In the genomic region with DNA sequence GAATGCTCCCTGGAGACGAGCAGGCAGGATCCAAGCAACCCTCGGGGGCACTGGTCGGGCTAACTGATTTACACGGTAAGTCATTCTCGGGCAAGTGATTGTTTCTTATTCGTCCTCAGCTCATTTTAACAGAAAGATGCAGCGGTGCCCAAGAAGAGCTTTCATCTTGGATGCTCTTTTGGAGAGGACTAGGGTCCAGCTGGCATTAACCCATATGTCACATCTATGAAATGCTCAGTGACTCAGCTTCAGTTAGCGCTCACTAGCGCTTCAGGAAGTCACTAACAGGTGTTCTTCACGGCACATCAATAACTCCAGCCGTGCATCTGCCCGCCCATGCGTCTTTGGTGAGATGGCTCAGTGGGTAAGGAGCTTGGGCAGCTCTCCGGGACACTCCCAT, we compare ENCODE assay signal across 20 mouse cellular contexts. TPM values are rescaled to one million over a fixed set of nuclear protein-coding genes. Genes with fewer than 3 reads are reported as not detected.
DNase-seq lines count a peak whose midpoint lies in the region; ATAC-seq and TF ChIP-seq lines count a peak whose summit lies in the region.
"Had no signal": no experiment of that assay in that cellular context is flagged by ENCODE, and none has a peak within 500 bp of the region (broad histone marks: within the 10 kb centered on the region; RNA-seq: fewer than 3 reads in every experiment).

No protein-coding gene starts in this region.

- no peaks in the 10 kb centered on the region for H3K27me3 ChIP-seq in embryonic facial prominence, embryonic 15.5 days
- H3K27me3 ChIP-seq in embryonic facial prominence, embryonic 10.5 days (replicated peaks; ENCODE audit: low read depth, poor library complexity, severe bottlenecking) = no peaks in the 10 kb centered on the region
- H3K27me3 ChIP-seq in midbrain, embryonic 13.5 days = no peaks in the 10 kb centered on the region
- no peaks in the 10 kb centered on the region for H3K27me3 ChIP-seq in midbrain, embryonic 10.5 days (ENCODE audit: low read depth, poor library complexity, severe bottlenecking)
- H3K27me3 ChIP-seq in hindbrain, postnatal 0 days (ENCODE audit: insufficient read depth, low read length) = no peaks in the 10 kb centered on the region
- no peaks in the 10 kb centered on the region for H3K27me3 ChIP-seq in heart, adult 2 months (ENCODE audit: control insufficient read depth, insufficient read depth, low read length)

- no peaks in the 10 kb centered on the region for H3K9me3 ChIP-seq in embryonic facial prominence, embryonic 15.5 days (replicated peaks)
- no peaks in the 10 kb centered on the region for H3K9me3 ChIP-seq in embryonic facial prominence, embryonic 10.5 days
- no peaks in the 10 kb centered on the region for H3K9me3 ChIP-seq in midbrain, embryonic 13.5 days
- no peaks in the 10 kb centered on the region for H3K9me3 ChIP-seq in midbrain, embryonic 10.5 days (replicated peaks)
- no peaks in the 10 kb centered on the region for H3K9me3 ChIP-seq in hindbrain, postnatal 0 days (ENCODE audit: low read length)

- TF ChIP-seq CTCF in hindbrain, postnatal 0 days (IDR thresholded peaks at IDR 0.05; ENCODE audit: low read depth) = no peak
- no peak for TF ChIP-seq CTCF in heart, adult 2 months (IDR thresholded peaks at IDR 0.05)

- no peaks in the 10 kb centered on the region; the same call in 1 of the 2 replicates for H3K36me3 ChIP-seq in embryonic facial prominence, embryonic 15.5 days
- no peaks in the 10 kb centered on the region for H3K36me3 ChIP-seq in embryonic facial prominence, embryonic 10.5 days (replicated peaks)
- no peaks in the 10 kb centered on the region for H3K36me3 ChIP-seq in midbrain, embryonic 13.5 days
- 0 out of 2 replicates have a peak, but pooled peaks cover 5% of the 10 kb centered on the region for H3K36me3 ChIP-seq in midbrain, embryonic 10.5 days
- H3K36me3 ChIP-seq in hindbrain, postnatal 0 days (ENCODE audit: insufficient read depth, low read length) = no peaks in the 10 kb centered on the region
- H3K36me3 ChIP-seq in heart, adult 2 months (ENCODE audit: control insufficient read depth, insufficient read depth, low read length) = no peaks in the 10 kb centered on the region

- no peak for ATAC-seq in embryonic facial prominence, embryonic 15.5 days (ENCODE audit: insufficient number of reproducible peaks, low FRiP score, low TSS enrichment, low read depth)
- ATAC-seq in midbrain, embryonic 13.5 days = no peak
- ATAC-seq in hindbrain, postnatal 0 days = peak; percentile 39
- ATAC-seq: CD4-positive, CD25-positive, alpha-beta regulatory T cell, adult 4 months; inflammation-experienced regulatory T-cells, adult 6 months had no signal

- no peaks in the 10 kb centered on the region; the same call in 1 of the 2 replicates for H3K4me1 ChIP-seq in embryonic facial prominence, embryonic 15.5 days
- peaks cover 15% of the 10 kb centered on the region for H3K4me1 ChIP-seq in embryonic facial prominence, embryonic 10.5 days
- peaks cover 12% of the 10 kb centered on the region for H3K4me1 ChIP-seq in midbrain, embryonic 13.5 days (replicated peaks)
- H3K4me1 ChIP-seq in midbrain, embryonic 10.5 days = peaks cover 35% of the 10 kb centered on the region
- peaks cover 4% of the 10 kb centered on the region; the same call in 1 of the 2 replicates for H3K4me1 ChIP-seq in hindbrain, postnatal 0 days (ENCODE audit: insufficient read depth, low read length)
- H3K4me1 ChIP-seq in heart, adult 2 months (ENCODE audit: control insufficient read depth, insufficient read depth, low read length) = no peaks in the 10 kb centered on the region

- intact Hi-C loops in heart, adult 2 months (cut with DNase I) = no loop called here

- no peak for DNase-seq in embryonic facial prominence, embryonic 10.5 days (ENCODE audit: low spot score)
- no peak for DNase-seq in midbrain, embryonic 10.5 days (ENCODE audit: low spot score)
- peak; percentile 46 for DNase-seq in hindbrain, postnatal 0 days (ENCODE audit: low spot score)
- DNase-seq in urinary bladder, postnatal 36 days (ENCODE audit: low spot score in 2 of 2) = no peak
- DNase-seq in heart, adult 2 months = no peak
- DNase-seq: adrenal gland, postnatal 25 days; cerebellum, postnatal 25 days; embryo, embryonic 11 days; gastrocnemius, postnatal 25 days; kidney, adult 18-20 months; lung, postnatal 4 days; thymus, adult 18-20 months; thymus, postnatal 36 days had no signal

- TF ChIP-seq EP300 in heart, adult 2 months (IDR thresholded peaks at IDR 0.05; ENCODE audit: insufficient read depth, low read depth, low read length) = no peak

- H3K4me3 ChIP-seq in embryonic facial prominence, embryonic 15.5 days (replicated peaks) = no peak overlapping the region
- H3K4me3 ChIP-seq in embryonic facial prominence, embryonic 10.5 days = no peak overlapping the region
- no peak overlapping the region for H3K4me3 ChIP-seq in midbrain, embryonic 13.5 days (replicated peaks)
- no peak overlapping the region for H3K4me3 ChIP-seq in midbrain, embryonic 10.5 days
- peak overlapping the region; percentile 21 for H3K4me3 ChIP-seq in hindbrain, postnatal 0 days (ENCODE audit: low read length)
- no peak overlapping the region for H3K4me3 ChIP-seq in heart, adult 2 months

- H3K9ac ChIP-seq in embryonic facial prominence, embryonic 15.5 days = no peak overlapping the region
- H3K9ac ChIP-seq in midbrain, embryonic 13.5 days (replicated peaks) = no peak overlapping the region
- no peak overlapping the region for H3K9ac ChIP-seq in hindbrain, postnatal 0 days (replicated peaks; ENCODE audit: low read length)
- H3K9ac ChIP-seq in heart, adult 2 months (ENCODE audit: low read depth, low read length) = no peak overlapping the region

- TF ChIP-seq POLR2A in heart, adult 2 months (IDR thresholded peaks at IDR 0.05; ENCODE audit: insufficient read depth, low read depth, low read length) = no peak

- H3K79me2 ChIP-seq in heart, adult 2 months (replicated peaks; ENCODE audit: control insufficient read depth, insufficient read depth, low read length) = no peaks in the 10 kb centered on the region

- 74% methylated on average over 14 of the region's 14 CpGs for WGBS in embryonic facial prominence, embryonic 15.5 days
- 86% methylated on average over 14 of the region's 14 CpGs for WGBS in embryonic facial prominence, embryonic 10.5 days
- 80% methylated on average over 14 of the region's 14 CpGs for WGBS in midbrain, embryonic 13.5 days
- 90% methylated on average over 14 of the region's 14 CpGs for WGBS in midbrain, embryonic 10.5 days
- 36% methylated on average over 14 of the region's 14 CpGs for WGBS in hindbrain, postnatal 0 days
- WGBS in heart, adult 2 months = 94% methylated on average over 14 of the region's 14 CpGs

- H3K27ac ChIP-seq in embryonic facial prominence, embryonic 15.5 days (replicated peaks) = no peak overlapping the region
- no peak overlapping the region for H3K27ac ChIP-seq in embryonic facial prominence, embryonic 10.5 days (replicated peaks)
- no peak overlapping the region for H3K27ac ChIP-seq in midbrain, embryonic 13.5 days
- H3K27ac ChIP-seq in midbrain, embryonic 10.5 days (replicated peaks) = no peak overlapping the region
- H3K27ac ChIP-seq in hindbrain, postnatal 0 days = peak overlapping the region; percentile 11
- H3K27ac ChIP-seq in heart, adult 2 months = no peak overlapping the region
- H3K27ac ChIP-seq: kidney, postnatal 0 days had no signal

- 0 out of 2 replicates have a peak overlapping the region, but pooled peaks have one; percentile 10 for H3K4me2 ChIP-seq in embryonic facial prominence, embryonic 15.5 days (replicated peaks)
- 0 out of 2 replicates have a peak overlapping the region, but pooled peaks have one; percentile 17 for H3K4me2 ChIP-seq in midbrain, embryonic 13.5 days (replicated peaks)
- peak overlapping the region; percentile 52 for H3K4me2 ChIP-seq in hindbrain, postnatal 0 days (ENCODE audit: low read depth, low read length)

RNA-seq across cellular contexts. Expression of gene Ccdc162, which starts 0.9 kb away (rescaled TPM):
- polyA plus RNA-seq in embryonic facial prominence, embryonic 15.5 days (2015; fragmentation: Nextera tagmentation; extraction: Ambion mirVana) = 2.1 and 2.9 TPM in 2 replicates
- 0.42 and 0.53 TPM in 2 replicates for polyA plus RNA-seq in embryonic facial prominence, embryonic 10.5 days (2016; fragmentation: Nextera tagmentation; extraction: Ambion mirVana)
- polyA plus RNA-seq in midbrain, embryonic 13.5 days (2015; fragmentation: Nextera tagmentation; extraction: Ambion mirVana) = 0.35 and 0.70 TPM in 2 replicates
- 0.32 and 0.34 TPM in 2 replicates for polyA plus RNA-seq in midbrain, embryonic 10.5 days (2016; fragmentation: Nextera tagmentation; extraction: Ambion mirVana)
- total RNA-seq in hindbrain, postnatal 0 days (2014; rRNA removed) = 1.9 and 3.3 TPM in 2 replicates
- polyA plus RNA-seq in hindbrain, postnatal 0 days (2015; fragmentation: Nextera tagmentation; extraction: Ambion mirVana) = 1.9 and 2.1 TPM in 2 replicates
- total RNA-seq in heart, adult 2 months (2021) = under 1 TPM in 1 of 2 experiments, not detected in 1; 0.11 TPM
- polyA plus RNA-seq in heart, adult 2 months (2012; rRNA removed) = 0.09 and 0.49 TPM in 2 replicates
- total RNA-seq: megakaryocyte-erythroid progenitor cell, adult 5-6 weeks; monocyte, adult 5-6 weeks had no signal
